Mouse (Mus musculus): ENCODE data around the gene Mzf1. TPM values are rescaled to one million over a fixed set of nuclear protein-coding genes. Genes with fewer than 3 reads are reported as not detected.

Gene Mzf1
- polyA plus RNA-seq, 3 experiments from 2014 or later, result 0.18 to 0.35 (median 0.20) TPM

DNA sequence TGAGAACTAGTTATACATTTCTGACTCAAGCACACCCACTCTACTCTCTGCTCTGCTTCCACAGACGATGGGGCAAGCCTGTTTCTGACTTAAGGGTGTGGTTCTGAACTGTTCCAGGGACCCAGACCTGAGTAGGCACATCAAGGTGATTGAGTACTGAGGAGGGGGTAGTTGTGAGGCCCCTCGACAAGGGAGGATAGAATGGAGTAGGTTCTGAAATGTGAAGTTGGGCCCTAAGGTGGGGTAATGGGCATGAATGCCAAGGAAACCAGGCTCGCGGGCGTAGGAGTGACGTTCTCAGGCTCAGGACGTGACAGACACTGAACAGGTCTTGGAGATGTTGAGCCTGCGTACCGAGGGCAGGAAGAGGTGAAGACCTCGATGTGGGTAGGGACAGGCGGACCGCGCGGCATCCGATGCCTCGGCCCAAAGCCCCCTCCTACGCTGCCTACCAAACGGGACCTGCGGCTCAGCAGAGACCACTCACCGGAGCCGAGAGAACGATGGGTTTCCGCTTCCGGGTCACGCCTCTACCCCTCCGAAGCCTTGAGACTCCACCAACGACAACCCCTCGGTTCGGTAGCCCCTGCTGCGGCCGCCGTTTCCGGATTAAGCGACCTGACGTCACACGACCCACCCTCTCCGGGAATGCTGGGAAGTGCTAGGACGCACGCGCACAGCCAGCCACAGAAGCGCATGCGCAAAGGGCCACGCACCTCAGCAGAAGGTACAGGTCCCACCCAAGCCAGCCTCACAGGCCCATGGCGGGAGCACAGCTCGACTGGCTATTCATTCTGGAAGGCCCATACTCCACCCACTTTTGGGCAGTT lies 20.2 kb downstream of the Mzf1 start, which contains the start of gene Chmp2a:
TSS of gene Chmp2a (minus strand) at position 660 of the 830 bp plus-strand sequence.
- peak; percentile 63 for ATAC-seq

DNA sequence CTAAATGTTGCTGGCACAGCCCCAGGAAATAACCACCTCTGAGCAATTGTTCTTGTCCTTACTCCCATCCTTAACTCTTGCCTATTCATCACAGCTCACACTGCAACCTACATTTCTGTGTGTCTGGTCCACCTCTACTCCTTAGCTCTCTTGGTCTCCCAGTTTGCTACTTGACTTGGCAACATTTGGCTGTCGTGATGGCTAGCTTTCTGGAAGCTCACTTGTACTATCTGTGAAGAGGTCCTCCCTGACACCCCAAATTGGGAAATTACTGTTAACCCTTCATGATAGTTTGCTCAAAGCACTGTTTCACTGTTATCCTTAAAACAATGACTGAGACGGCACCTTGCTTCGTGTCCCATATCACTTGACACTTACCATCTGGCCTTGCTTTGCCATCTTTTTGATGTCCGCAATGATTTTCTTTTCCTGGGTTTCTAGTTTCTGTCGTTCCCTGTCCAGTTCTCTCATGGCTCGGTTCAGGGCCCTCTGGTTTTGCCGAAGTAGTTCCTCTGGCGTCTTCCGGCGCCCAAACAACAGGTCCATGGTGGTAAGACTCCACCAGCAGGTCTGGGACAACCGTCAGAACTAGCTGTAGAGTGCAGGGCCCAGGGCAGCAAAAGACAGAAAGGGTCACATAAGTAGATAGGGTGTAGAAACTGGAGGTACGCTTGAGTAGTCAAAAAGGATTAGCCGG lies 21.0 kb downstream of the Mzf1 start:
- ATAC-seq, result no peak

DNA sequence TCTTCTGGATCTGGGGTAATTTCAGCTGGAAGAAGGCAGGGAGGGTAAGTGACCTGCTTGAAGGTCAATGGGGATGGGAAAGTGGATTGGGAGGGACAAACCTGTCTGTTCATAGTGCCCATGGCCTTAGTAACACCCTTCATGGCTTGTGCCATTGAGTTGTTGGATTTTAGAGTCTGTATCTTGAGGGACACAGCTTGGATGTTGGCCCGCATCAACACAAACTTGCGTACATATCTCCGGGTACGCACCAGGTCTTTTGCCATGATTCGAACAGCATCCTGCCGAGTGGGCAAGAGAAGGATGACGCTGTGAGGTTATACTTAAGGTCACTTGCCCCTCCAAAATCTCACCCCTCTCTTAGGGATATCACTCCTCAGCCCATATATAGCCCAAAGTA lies 22.0 kb downstream of the Mzf1 start:
- ATAC-seq, result no peak

DNA sequence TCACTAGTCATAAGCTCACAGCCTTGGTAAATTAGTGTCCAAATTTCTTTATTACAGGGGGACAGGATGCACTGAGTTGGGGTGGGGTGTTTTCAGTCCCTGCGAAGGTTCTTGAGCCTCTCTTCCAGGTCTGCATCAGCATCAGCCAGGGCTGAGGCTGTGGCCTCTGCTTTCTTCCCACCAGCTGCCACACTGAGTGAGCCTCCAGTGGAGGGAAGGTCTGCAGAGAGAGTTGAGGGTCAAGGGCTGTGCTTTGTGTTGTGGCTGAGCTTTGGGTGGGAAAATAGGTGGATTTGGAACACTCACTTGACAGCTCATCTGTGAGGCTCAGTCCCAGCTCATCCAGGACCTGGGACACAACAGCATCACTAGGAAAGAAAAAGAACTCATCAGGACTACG lies 22.6 kb downstream of the Mzf1 start:
- no peak for ATAC-seq

DNA sequence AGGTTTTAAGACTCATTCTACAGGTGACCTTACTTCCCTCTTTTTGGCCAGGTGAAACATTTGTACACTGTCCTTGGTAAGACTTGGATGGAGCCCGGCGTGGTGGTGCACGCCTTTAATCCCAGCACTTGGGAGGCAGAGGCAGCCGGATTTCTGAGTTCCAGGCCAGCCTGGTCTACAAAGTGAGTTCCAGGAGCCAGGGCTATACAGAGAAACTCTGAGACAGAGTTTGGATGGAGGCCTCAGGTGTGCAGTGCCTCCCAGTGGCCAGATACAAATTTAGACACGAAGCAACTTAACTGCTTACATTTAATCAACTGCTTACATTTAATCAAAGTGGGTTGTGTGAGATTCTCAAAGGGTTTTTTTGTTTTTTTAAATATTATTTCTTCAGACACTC lies 23.5 kb downstream of the Mzf1 start:
- no peak for ATAC-seq

DNA sequence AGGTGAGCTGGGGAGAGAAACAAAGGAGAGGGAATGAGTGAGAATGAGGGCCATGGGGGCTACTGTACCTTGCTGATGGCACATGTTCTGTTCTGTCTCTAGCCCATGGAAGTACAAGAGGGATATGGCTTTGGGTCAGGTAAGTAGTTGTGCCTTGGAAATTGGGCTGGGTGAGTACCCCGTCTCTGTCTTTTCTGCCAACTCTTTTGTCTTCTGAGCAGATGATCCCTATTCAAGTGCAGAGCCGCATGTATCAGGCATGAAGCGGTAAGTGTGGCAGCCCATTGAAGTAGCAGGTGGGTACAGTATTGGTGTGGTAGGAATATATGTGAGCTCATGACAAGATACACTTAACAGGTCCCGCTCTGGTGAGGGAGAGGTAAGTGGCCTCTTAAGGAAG lies 25.6 kb downstream of the Mzf1 start:
- no peak for ATAC-seq

DNA sequence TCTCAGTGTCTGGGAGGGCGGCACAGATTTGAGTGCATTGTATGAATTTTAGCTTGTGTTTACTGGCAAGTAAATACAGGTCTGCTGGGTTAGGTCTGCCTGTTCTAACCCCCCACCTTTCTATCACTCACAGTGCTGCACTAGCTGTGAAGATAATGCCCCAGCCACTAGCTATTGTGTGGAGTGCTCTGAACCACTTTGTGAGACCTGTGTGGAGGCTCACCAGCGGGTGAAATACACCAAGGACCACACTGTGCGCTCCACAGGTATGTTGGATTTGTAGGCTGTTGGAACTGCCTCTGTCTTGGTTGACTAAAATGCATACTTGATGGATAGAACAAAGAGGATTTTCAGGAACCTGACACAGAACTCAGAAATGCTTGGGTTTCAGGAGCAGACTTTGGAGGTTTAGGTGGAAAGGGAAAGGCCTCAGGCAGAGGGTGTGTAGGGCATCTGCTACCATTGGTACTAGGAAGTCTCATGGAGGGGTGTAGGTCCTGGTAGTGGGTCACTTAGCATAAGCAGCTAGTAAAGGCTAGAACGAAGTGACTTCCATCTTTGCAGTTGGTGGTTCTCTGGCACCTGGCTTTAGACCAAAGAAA lies 29.0 kb downstream of the Mzf1 start:
- no peak for ATAC-seq

DNA sequence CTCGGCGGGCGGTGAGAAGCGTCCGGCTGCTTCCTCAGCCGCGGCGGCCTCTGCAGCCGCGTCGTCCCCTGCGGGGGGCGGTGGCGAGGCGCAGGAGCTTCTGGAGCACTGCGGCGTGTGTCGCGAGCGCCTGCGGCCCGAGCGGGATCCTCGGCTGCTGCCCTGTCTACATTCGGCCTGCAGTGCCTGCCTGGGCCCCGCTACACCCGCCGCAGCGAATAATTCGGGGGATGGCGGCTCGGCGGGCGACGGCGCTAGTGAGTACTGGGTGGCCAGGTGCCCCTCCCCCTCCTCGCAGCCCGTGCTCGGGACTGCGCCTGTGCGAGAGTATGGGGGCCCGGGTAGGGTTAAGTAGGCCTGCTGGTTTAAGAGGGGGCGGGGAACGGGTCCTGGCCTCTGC lies 29.8 kb downstream of the Mzf1 start:
- ATAC-seq, result peak; percentile 14

GRCm38 (mm10) chr7:13023928-13024731 lies 30.4 kb downstream of the Mzf1 start:
- peak; percentile 81 for ATAC-seq

- peak; percentile 18 for ATAC-seq
These were observed 31.6 kb downstream of the Mzf1 start for GRCm38 (mm10) chr7:13022773-13023535.

DNA sequence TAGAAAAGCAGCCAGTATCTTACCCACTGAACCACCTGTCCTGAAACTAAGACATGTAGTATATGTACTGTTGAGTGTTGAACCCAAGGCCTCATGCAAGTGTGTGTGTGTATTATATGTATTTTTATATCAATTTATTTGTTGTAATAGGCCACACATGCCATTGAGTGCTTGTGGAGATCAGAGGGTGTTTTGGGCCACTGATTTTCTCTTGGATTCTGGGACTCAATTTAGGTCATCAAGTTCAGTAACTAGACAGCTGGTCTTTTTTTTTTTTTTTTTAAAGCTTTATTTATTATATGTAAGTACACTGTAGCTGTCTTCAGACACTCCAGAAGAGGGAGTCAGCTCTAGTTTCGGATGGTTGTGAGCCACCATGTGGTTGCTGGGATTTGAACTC lies 39.3 kb downstream of the Mzf1 start:
- no peak for ATAC-seq

- no peak for ATAC-seq
These were observed 40.2 kb downstream of the Mzf1 start for GRCm38 (mm10) chr7:13014275-13014839.

DNA sequence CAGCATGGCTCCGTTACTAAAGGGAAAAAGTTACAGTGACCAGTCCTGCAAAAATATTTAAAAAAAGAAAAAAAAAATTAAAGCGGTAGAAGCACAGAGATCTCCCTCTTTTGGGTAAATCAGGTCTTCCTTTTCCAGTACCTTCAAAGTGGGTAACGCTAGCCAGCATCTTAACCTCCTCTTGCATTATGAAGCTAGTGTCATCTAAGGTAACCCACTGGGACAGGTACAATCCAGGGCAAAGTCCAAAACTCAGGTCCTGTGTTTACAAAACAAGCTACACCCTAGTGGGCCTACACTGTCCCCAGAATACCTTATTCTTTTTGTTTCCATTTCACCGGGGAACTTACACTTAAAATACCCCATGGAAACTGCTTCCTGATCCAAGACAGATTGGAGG lies 40.9 kb downstream of the Mzf1 start:
- ATAC-seq, result no peak

DNA sequence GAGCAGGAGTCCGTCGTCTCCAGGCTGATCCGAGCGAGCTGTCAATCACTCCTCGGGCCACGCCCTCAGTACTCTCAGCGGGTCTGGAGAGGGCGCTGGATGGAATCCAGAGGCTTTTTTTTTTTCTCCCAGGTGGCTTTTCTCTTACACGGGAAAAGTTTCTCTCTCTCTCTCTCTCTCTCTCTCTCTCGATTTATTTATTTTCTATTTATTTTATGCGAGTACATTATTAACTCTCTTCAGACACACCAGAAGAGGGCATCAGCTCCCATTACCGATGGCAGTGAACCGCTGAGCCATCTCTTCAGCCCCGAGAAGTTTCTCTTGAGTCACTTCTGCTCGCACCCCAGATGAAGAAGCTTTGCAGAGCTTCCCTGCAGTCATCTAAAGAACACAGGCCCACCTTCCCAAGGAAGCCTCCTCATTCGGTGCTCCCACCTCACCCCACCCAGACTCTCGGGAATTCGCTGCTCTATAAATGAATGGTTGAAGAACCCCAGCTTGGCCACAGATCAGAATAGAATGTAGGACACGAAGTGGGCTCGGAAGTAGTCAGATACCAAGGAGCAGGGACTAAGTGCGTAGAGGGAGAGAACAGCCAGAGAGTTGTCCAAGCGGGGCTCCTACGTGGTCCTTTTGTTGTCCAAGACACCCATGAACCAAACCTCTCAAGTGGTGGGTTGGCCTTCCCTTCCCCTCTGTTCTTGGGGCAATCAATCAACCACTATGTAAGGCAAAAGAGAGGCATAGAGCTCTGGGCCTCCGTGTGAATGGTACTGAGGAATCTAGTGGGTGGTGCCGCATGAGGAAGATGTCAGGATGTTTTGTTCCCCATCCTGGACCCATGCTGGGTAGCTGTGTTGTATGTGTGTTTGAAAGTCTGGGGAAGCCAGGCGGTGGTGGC lies 44.3 kb downstream of the Mzf1 start, which contains the start of gene Zbtb45:
TSS of gene Zbtb45 (minus strand) at position 30 of the 904 bp plus-strand sequence.
- ATAC-seq, result no peak

DNA sequence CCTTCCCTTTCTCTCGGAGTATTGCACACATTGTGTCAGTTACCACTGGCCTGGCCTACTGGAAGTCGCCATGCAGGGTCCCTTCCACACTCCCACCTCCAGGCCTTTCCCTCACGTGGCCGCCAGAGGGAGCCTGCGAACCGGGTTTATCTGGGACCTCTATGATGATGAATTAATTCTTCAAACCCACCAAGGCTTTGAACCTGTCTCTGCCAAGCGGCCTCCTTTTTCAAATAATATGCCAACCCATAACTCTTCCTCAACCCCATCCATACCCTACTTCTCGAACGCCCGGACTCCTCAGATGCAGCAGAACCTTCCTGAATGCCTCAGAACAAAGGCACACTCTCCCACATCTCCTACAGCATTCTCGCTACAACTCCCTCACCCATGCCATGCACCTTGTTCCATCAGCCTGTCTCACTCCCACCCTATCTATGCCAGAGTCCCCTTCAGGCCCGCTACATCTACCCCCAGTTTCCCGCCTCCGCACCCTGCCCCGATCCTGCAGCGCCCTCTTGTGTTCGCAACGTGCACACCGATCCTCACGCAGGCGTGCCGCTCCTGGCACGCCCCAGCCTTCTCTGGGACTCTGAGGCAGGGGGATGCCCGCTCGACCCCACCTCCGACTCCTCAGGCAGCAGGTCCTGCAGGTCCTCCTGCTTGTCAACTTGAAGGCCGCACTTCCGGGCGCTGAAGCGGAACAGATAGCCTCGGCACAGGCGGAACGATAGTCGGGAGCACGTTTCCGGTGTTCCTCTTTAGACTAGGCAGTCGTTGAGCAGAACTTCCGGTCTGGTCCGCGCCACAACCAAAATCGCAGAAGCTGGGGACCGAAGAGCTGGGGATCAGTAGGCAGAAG lies 45.2 kb downstream of the Mzf1 start:
- ATAC-seq, result peak; percentile 89

- no peak for ATAC-seq
These were observed 47.0 kb downstream of the Mzf1 start for GRCm38 (mm10) chr7:13007341-13008092.

DNA sequence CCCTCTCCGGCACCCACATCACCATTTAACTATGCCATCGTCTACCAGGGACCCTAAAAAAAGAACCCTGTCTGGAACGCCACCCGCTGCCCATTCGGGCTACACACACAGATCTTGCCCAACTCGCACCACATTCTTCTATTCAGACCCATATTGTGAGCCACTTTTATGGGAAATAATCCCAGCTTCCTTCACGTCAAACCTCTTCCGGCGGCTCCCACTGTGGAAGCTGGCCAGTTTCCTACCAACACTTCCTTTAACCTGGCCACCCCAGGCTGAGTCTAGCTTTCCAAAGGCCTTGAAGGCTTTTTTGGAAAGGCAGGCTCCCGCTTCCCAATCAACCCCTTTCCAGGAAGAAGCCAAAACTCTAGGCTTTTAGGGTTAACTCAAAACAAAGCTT lies 48.0 kb downstream of the Mzf1 start:
- ATAC-seq, result no peak

DNA sequence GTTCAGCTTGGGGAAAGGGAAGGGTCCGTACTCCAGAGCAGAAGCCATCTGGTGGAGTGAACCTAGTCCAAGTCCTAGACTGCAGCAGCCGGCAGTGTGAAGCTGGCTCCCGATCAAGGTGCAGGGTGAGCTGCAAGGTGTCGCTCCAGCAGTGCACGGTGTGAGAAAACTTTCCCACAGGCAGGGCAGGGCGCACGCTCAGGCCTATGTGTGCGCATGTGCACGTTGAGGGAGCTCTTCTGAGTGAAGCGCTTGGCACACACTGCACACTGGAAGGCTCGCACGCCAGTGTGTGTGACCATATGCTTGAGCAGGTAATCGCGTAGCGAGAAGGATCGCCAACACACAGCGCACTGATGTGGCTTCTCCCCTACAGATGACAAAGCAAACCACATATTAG lies 48.6 kb downstream of the Mzf1 start:
- no peak for ATAC-seq

DNA sequence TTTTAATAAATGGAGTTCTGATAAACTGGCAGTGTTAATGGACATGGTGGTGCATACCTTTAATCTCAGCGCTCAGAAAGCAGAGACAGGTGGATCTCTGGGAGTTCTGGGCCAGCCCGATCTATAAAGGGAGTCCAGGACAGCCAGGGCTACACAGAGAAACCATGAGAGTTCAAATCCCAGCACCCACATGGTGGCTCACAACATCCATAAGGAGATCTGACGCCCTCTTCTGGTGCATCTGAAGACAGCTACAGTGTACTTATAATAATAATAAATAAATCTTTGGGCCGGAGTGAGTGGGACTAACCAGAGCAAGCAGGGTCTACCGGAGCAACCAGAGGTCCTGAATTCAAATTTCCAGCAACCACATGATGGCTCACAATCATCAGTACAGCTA lies 51.2 kb downstream of the Mzf1 start:
- no peak for ATAC-seq

Measured in inflammation-experienced regulatory T-cells, adult 6 months (primary cell).